Mouse (Mus musculus): ENCODE measurements at regions not wholly inside any gene's neighbourhood (a gene's known extent, or its start where the extent isn't known, plus 50 kb on each side); places are given as distances from the start of the nearest gene placed in this dataset.

DNA sequence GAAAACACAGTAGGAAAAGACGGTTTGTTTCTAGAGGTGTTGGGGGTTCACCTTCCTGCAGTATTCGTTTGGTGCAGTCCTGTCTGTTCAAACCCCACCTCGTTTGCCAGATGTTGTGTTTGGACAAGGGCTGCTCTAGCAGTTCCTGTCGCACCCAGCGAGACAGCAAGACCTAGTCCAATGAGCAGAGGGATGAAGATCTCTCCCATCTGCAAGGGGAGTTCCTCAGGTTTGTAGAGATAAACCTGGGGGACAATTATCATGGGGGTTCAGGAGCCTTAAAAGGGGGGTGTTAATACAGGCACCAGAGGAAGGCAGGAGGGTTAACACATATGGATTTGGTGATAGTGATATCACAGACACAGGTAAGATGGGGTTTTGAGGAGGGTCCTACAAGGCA lies 119.4 kb upstream of the Tmem164 start:
- Histone ChIP-seq H3K4me1 (ENCODE audit: control insufficient read depth, insufficient read depth, low read length) (0 out of 2 replicates have a peak, but pooled peaks cover 2% of the 10 kb centered on the region), H3K27ac (ENCODE audit: insufficient read depth, low read depth, low read length) (no peak overlapping the region), H3K4me3 (ENCODE audit: insufficient read depth, low read depth, low read length) (no peak overlapping the region)
- TF ChIP-seq POLR2A (IDR thresholded peaks at IDR 0.05; ENCODE audit: insufficient read depth, low read depth, low read length), result no peak
- TF ChIP-seq CTCF (IDR thresholded peaks at IDR 0.05; ENCODE audit: insufficient read depth, low read depth, low read length), result no peak
- WGBS, result 86% methylated on average over 5 of the region's 5 CpGs

DNA sequence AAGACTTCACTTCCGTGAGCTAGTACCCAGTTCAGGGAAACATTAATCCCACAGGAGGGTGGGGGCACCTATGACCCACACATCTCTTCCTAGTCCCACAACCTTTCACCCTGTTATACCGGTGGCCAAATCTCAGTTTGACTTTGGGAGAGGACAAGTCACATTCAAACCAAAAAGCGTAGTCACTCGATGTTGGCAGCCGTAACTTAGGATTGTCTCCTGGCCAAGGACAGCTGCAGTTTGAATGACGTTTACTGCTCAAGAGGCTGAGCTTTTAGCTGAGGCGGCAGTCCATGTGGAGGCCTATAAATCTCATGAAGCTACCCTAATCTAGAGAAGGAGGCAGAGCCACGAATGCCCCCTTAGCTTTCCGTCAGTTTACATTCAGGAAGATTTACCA lies 117.0 kb upstream of the Tmem164 start:
- TF ChIP-seq CTCF (IDR thresholded peaks at IDR 0.05; ENCODE audit: insufficient read depth, low read depth, low read length) (no peak), POLR2A (IDR thresholded peaks at IDR 0.05; ENCODE audit: insufficient read depth, low read depth, low read length) (no peak)
- Histone ChIP-seq H3K27ac (ENCODE audit: insufficient read depth, low read depth, low read length) (no peak overlapping the region), H3K4me3 (ENCODE audit: insufficient read depth, low read depth, low read length) (no peak overlapping the region), H3K4me1 (ENCODE audit: control insufficient read depth, insufficient read depth, low read length) (0 out of 2 replicates have a peak, but pooled peaks cover 2% of the 10 kb centered on the region)
- WGBS, result 77% methylated on average over 9 of the region's 9 CpGs

DNA sequence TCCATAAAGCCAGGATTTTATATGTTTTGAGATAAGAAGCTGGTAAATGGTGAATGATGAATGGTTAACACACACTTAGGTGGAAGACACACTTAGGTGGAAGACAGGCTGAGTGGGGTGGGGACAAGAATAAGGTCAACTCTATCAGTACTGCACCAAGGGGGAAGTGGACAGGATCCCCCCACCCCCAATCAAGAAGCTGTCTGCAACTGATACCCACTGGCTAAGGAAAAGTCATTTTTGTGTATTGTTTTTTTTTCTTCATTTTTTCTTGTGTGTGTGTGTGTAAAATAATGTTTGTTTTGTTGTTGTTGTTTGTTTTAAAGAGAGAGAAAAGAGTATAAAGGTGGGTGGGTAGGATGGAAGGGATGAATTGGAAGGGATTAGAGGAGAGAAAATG lies 109.4 kb upstream of the Tmem164 start:
- Histone ChIP-seq H3K4me3 (ENCODE audit: insufficient read depth, low read depth, low read length) (no peak overlapping the region), H3K4me1 (ENCODE audit: control insufficient read depth, insufficient read depth, low read length) (no peaks in the 10 kb centered on the region), H3K27ac (ENCODE audit: insufficient read depth, low read depth, low read length) (no peak overlapping the region)
- TF ChIP-seq CTCF (IDR thresholded peaks at IDR 0.05; ENCODE audit: insufficient read depth, low read depth, low read length) (no peak), POLR2A (IDR thresholded peaks at IDR 0.05; ENCODE audit: insufficient read depth, low read depth, low read length) (no peak)

DNA sequence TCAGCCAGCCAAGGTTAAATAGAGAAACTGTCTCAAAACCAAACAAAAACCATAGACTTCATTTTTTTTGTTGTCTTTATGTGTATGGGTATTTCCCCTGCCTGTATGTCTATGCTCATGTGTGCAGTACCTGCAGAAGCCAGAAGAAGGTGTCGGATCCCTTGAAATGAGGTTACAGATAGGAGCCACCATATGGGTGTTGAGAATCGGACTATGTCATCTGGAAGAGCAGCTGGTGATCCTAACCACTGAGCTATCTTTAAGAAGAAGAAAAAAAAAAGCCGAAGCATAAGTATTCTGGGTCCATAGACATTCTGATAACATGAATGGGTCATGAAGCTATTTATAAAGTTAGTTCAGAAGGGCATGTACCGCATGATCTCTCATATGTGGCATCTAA lies 107.2 kb upstream of the Tmem164 start:
- no peak overlapping the region for H3K4me3 ChIP-seq (ENCODE audit: insufficient read depth, low read depth, low read length)
- no peak for TF ChIP-seq POLR2A (IDR thresholded peaks at IDR 0.05; ENCODE audit: insufficient read depth, low read depth, low read length)
- no peaks in the 10 kb centered on the region for H3K4me1 ChIP-seq (ENCODE audit: control insufficient read depth, insufficient read depth, low read length)
- WGBS, result 98% methylated on average over 4 of the region's 4 CpGs
- no peak overlapping the region for H3K27ac ChIP-seq (ENCODE audit: insufficient read depth, low read depth, low read length)

DNA sequence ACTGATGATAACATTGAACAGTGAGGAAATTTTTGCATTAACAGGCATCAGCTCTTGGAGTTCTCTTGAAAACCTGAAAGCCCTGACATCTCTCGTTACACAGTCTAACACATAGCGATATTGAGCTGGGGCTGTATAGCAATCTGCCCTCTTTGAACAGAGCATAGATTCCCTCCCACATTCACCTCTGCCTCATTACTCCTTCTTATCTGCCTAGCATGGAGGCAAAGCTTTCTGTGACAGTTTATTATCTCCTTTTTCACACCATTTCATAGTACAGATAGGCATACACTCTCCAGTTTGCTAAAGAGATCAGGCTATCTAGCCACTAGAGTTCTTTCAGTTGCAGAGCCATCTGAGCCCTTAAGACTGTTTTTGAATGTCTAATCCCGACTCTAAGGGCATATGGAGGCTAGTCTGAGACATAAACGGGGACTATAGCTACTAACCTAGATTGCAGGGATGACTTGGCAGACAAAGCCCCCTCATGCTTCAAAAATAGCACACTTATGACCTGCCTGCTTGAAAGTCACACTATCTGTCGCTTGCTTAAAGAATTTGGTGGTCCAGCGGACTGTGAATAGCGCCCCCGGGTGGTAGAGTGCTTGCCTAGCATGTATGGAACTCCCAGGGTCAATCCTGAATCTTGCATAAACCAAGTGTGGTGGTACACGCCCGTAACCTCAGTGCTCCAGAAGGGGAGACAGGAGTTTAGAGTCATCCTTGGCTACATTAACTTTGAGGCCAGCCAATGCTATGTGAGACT lies 106.1 kb upstream of the Tmem164 start:
- TF ChIP-seq CTCF (IDR thresholded peaks at IDR 0.05; ENCODE audit: insufficient read depth, low read depth, low read length) (no peak), POLR2A (IDR thresholded peaks at IDR 0.05; ENCODE audit: insufficient read depth, low read depth, low read length) (no peak)
- H3K4me1 ChIP-seq (ENCODE audit: control insufficient read depth, insufficient read depth, low read length), result no peaks in the 10 kb centered on the region
- H3K4me3 ChIP-seq (ENCODE audit: insufficient read depth, low read depth, low read length), result no peak overlapping the region
- WGBS, result 68% methylated on average over 10 of the region's 10 CpGs
- no peak overlapping the region for H3K27ac ChIP-seq (ENCODE audit: insufficient read depth, low read depth, low read length)

DNA sequence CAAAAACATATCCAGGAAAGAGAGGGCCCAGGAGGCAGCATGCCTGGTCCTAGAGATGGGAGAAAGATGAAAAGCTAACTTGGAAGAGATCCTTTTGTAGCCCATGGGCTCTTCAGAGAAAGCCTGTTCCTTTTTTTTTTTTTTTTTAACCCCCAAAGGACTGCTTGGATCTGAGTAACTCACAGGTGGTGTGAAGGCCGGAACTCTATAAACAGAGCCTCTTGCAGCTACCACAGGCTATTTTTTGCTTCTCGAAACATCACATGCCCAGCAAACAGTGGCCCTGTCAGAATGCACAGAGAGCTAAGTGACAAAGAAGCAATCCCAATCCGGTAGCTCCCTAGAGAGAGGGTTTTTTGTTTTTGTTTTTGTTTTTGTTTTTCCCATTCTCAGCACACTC lies 105.1 kb upstream of the Tmem164 start:
- H3K4me3 ChIP-seq (ENCODE audit: insufficient read depth, low read depth, low read length), result no peak overlapping the region
- TF ChIP-seq POLR2A (IDR thresholded peaks at IDR 0.05; ENCODE audit: insufficient read depth, low read depth, low read length), result no peak
- TF ChIP-seq CTCF (IDR thresholded peaks at IDR 0.05; ENCODE audit: insufficient read depth, low read depth, low read length), result no peak
- WGBS, result 66% methylated on average over 3 of the region's 3 CpGs
- H3K27ac ChIP-seq (ENCODE audit: insufficient read depth, low read depth, low read length), result no peak overlapping the region
- no peaks in the 10 kb centered on the region for H3K4me1 ChIP-seq (ENCODE audit: control insufficient read depth, insufficient read depth, low read length)

DNA sequence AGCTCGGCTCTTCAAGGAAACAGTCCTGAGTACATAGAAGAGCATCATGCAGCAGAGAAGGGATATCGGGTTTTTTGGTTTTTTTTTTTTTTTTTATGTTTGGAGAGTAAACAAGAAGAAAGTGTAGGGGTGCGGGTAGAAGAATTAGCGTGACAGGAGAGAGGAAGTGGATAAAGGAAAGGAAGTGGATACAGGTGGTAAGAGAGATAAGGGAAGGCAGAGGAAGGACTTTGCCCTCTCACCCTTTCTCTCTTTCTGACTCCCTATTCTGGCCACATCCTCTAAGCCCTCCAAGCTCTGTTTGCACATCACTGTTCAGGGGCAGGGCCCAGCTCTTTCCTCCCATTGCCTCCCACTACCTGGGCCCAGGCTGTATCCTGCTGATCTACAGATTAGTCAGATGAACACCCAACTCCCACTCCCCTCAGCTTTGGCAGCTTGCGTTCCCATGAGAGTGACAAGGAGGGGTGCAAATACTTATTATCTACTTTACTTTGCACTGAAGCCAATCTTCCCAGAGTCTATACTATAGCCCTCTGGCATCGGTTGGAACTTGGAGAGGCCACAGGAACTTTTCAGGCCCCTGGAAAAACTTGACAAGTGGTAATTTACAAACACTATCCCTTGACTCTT lies 103.6 kb upstream of the Tmem164 start:
- Histone ChIP-seq H3K27ac (ENCODE audit: insufficient read depth, low read depth, low read length) (no peak overlapping the region), H3K4me1 (ENCODE audit: control insufficient read depth, insufficient read depth, low read length) (no peaks in the 10 kb centered on the region), H3K4me3 (ENCODE audit: insufficient read depth, low read depth, low read length) (no peak overlapping the region)
- no peak for TF ChIP-seq POLR2A (IDR thresholded peaks at IDR 0.05; ENCODE audit: insufficient read depth, low read depth, low read length)
- WGBS, result 75% methylated on average over 6 of the region's 6 CpGs

DNA sequence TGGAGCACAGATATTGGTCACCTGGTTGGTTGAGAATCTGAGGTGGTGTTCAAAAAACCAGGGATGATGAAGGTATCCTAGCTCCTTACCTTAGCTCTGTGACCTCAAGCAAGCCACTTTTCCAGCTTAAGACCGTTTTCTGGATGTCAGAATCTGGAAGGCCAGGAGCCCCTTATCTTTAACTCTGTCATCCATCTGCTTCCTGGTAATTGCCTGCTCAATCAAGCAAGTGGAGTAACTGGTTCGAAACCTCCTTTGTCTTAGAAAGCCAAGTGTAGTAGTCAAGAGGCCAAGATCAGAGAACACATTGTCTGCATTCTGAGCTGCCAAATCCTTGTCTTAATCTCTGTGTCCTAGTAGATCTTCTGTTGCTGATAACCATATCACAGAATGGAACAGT lies 95.9 kb upstream of the Tmem164 start:
- 88% methylated on average over 2 of the region's 2 CpGs for WGBS
- H3K27ac ChIP-seq (ENCODE audit: insufficient read depth, low read depth, low read length), result no peak overlapping the region
- no peak overlapping the region for H3K4me3 ChIP-seq (ENCODE audit: insufficient read depth, low read depth, low read length)
- TF ChIP-seq POLR2A (IDR thresholded peaks at IDR 0.05; ENCODE audit: insufficient read depth, low read depth, low read length), result no peak
- TF ChIP-seq CTCF (IDR thresholded peaks at IDR 0.05; ENCODE audit: insufficient read depth, low read depth, low read length), result no peak
- H3K4me1 ChIP-seq (ENCODE audit: control insufficient read depth, insufficient read depth, low read length), result no peaks in the 10 kb centered on the region

DNA sequence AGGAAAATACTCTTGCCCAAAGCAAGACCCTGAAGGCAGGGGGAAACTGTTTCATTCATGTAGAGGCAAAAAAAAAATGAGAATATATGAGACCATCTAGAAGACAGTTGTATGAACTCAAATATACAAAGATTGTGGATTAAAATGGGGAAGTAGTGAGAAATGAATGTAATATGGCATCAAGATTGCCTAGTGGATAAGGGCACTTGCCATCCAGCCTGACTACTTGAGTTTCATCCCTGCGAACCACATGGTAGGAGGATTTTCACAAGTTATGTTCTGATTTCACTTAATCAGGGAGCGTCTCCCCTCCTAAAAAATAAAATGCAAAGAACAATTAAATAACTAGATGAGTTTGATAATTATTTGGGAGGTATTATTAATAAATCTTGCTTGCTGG lies 81.8 kb upstream of the Tmem164 start:
- no peak for TF ChIP-seq POLR2A (IDR thresholded peaks at IDR 0.05; ENCODE audit: insufficient read depth, low read depth, low read length)
- no peak for TF ChIP-seq CTCF (IDR thresholded peaks at IDR 0.05; ENCODE audit: insufficient read depth, low read depth, low read length)
- Histone ChIP-seq H3K4me3 (ENCODE audit: insufficient read depth, low read depth, low read length) (no peak overlapping the region), H3K27ac (ENCODE audit: insufficient read depth, low read depth, low read length) (no peak overlapping the region), H3K4me1 (ENCODE audit: control insufficient read depth, insufficient read depth, low read length) (no peaks in the 10 kb centered on the region)
- WGBS, result 94% methylated on average over 2 of the region's 2 CpGs

Measured in olfactory bulb, adult 2 months (tissue).